Mouse (Mus musculus) megakaryocyte-erythroid progenitor cell, adult 5-6 weeks (primary cell): ENCODE data around the gene Zfp260. TPM values are rescaled to one million over a fixed set of nuclear protein-coding genes. Genes with fewer than 3 reads are reported as not detected.
A peak's percentile ranks its signal among the peaks of the same experiment; 100 is the strongest.
"Not testable (repeated sequence)": the region's sequence is repeated elsewhere in the genome, so short reads cannot be mapped to it uniquely, and the experiment has no call there.

ENCODE experiments used
- ATAC-seq: replicated peaks from 2 replicates; pipeline ENCODE4 v1.8.0; 2016; ENCODE audit warnings: mild to moderate bottlenecking, inconsistent platforms; ENCODE audit not compliant: severe bottlenecking, poor library complexity, low FRiP score, low TSS enrichment
- total RNA-seq, 2 experiments: library from RNA; stranded (forward) in 1 of 2; stranded (reverse) in 1 of 2; fragments of 200-1000, 215-1000 nt in 1 of 2; fragments of >200 nt in 1 of 2; fragmentation: Nextera tagmentation in 1 of 2; gene quantifications; 2 replicates each; pipeline ENCODE4 v1.2.3; 2014 to 2017

Gene Zfp260
- total RNA-seq (2014; fragmentation: Nextera tagmentation): 10.5 and 20.6 TPM in 2 replicates
- 14.0 and 20.1 TPM in 2 replicates for total RNA-seq (2017)

GRCm38 (mm10) chr7:30094646-30095429, at the start of gene Zfp260:
Gene Zfp260 (plus strand): TSS chr7:30094777.
- peak; percentile 62 for ATAC-seq

- ATAC-seq: no peak
Measured at GRCm38 (mm10) chr7:30048126-30048525, 46.5 kb upstream of the Zfp260 start.

DNA sequence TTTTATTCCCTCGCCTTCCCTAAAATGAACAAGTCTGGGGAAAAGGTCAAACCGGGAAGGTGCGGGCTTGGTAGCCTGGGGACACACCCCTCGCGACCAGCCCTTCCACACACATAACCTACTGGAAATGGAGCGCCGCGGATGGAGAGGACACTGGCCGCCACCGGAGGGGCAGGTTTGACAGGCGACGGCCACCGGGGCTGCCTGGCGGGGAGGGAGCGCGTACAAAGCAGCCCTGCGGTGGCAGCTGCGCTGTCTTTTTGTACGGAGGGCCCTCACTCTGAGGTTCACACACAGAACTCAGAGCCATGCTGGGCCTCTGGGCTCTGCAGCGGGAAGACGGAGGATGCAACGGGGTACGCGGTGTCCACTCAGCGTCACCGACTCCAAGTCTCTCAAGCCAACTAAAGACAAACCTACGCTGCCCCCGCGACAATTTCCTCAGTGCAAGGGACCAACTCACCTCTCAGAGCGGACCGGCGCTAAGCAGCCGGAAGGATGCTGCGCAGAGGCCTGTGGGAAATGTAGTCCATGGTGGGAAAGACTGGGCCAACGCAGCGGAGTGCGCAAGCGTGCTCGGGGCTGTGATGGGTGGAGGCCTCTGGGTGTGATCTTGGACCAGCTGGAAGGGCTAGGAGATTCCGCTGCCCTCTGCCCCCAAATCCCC, 43.6 kb upstream of the Zfp260 start, which contains the start of gene Zfp14:
Gene Zfp14 (minus strand): TSS at position 499 of the 667 bp plus-strand sequence.
- ATAC-seq: peak; percentile 99

- ATAC-seq: no peak
Measured at GRCm38 (mm10) chr7:30053591-30053990, 41.0 kb upstream of the Zfp260 start.

DNA sequence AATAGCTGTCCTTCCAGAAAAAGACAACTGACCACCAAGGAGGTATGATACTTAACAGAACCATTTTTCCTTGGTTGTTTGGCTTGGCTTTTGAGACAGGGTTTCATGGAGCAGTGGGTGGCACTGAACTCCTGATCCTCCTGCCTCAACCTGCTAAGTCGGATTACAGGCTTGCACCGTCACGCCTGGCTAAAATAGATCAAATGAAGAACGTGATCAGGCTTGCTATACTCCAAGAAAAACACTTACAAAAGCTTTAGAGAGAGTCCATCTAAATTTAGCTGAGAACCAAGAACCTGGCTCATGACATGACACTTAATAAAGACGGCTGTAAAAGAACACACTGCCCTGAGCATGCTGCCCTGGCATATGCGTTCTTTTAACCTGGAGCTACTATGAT, 34.2 kb upstream of the Zfp260 start:
- no peak for ATAC-seq

- ATAC-seq: 0 out of 2 replicates have a peak, but pooled peaks have one; percentile 61
Measured at GRCm38 (mm10) chr7:30062478-30062877, 32.1 kb upstream of the Zfp260 start.

DNA sequence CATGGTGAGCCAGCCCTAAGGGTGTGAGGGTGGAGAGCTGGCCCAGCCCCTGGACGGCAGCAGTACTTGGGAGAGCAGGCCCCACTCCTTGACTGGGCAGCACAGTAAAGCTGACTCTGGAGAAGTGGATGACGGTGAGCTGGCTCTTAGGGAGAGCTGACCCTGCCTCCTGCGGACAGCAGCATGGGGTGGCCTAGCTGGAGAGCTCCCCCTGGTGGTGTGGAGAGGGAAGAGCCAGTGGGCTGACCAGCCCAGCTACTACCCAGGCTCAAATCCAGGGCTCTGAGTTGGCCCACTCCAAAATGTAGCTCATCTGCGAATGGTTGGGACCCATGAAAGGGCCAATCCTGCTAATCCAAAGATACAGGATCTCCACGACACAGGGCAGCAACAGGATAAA, 30.0 kb upstream of the Zfp260 start:
- no peak for ATAC-seq

DNA sequence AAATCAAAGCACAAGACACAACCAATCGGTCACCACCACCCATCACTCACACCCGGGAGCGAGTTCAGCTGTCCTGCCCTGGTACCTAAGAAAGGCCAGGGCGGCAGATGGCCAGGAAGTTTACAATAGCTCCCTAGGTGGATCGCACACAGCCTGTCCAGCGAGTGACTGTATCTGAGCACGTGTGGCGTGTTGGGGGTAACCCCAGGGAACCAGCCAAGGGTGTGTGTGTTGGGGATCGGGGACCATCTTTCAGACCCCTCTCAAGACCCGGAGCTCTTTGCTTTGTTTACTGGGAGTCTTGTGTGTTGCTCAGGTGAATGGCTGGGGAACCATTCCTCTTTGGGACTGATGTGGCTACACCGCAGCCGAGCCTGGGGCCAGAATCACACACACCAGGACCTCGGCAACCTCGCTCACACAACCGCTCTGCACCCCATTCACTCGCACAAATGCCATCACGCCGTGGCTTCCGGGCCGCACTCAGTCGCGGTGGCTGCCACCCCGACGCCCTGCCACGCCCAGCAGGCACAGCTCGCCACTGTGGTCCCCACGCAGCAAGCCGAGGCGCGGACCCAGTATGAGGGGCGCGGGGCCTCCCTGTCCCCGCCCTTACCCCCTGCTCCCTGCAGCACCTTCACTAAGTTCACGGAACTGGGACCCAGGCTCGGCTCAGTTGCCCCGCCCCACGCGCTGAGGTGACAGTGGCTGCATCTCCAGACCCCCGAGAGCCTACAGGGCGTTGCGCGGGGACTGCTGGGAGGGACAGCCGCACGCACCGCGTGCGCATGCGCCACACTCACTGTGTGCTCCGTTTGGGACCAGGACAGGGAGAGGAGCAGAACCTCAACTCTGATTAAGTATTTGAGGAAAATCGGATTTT, 22.2 kb upstream of the Zfp260 start, which contains the start of gene Zfp82:
Gene Zfp82 (minus strand): TSS at position 755 of the 883 bp plus-strand sequence.
- ATAC-seq: peak; percentile 96

- ATAC-seq: no peak
Measured at GRCm38 (mm10) chr7:30086524-30086923, 8.1 kb upstream of the Zfp260 start.

DNA sequence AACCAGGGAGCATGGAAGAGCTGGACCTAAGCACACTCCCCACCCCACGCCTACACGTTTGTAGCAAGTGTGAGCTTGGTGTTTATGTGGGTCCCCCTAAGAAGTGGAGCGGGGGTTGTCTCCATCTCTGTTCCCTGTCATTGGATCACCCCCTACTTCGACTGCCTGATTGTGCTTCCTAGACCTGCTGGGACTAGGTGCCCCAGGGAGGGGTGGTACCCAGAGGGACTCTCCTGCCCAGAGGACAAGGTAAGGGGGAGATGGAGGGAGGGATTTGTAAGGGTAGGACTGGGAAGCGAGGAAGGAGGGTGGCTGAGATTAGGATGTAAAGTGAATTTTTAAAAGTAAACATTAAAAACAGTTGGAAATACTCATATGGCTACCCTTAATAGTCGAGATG, 5.2 kb upstream of the Zfp260 start:
- ATAC-seq: no peak

- peak; percentile 90 for ATAC-seq
Measured at GRCm38 (mm10) chr7:30090092-30090969, 4.2 kb upstream of the Zfp260 start, which contains the start of the genes Gm26920 and Zfp566. Gene Gm26920 (minus strand): TSS chr7:30090410. Gene Zfp566 (minus strand): TSS chr7:30090527.

DNA sequence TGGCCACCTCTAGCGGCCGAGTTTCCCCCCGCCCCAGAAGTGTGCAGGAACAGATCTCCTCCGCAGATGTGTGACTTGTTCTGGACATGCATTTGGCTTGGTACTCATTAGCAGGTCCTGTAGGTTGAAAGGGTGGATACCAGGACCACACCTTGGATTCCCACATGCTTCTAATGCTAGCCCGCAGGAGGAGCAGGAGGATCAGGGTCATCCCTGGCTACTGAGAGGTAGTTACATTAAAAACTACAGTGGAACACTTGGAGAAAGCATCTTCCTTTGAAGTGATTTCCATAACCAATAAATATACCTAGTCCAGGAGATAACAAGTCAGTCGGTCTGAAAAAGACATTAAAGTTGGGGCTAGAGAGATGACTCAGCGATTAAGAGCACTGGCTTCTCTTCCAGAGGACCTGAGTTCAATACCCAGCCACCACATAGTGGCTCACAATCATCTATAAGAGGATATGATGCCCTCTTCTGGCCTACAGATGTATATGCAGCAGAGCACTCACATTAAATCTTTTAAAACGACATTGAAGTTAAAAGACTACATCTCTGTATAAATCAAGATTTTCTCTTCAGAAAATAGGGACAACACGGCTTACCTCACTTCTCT, 3.5 kb upstream of the Zfp260 start:
- 0 out of 2 replicates have a peak, but pooled peaks have one; percentile 0 for ATAC-seq

DNA sequence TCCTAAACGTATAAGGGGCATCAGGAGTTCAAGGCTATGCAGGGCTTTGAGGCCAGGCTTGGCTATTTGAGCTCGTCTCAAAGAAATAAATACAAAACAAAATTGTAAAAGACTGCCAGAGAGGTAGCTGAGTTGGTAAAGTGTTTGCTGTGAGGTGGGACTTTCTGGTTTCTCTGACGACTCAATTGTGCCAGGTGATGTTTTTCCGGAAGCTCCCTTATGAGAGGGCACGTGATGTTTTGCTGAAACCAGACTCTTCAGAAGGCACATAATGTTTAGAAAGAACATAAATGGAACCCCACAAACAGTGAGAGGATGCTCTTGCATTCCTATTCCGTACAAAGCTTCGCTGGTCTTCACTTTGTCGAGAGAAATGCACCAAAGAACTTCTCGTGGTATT, 1.9 kb upstream of the Zfp260 start:
- ATAC-seq: no peak

DNA sequence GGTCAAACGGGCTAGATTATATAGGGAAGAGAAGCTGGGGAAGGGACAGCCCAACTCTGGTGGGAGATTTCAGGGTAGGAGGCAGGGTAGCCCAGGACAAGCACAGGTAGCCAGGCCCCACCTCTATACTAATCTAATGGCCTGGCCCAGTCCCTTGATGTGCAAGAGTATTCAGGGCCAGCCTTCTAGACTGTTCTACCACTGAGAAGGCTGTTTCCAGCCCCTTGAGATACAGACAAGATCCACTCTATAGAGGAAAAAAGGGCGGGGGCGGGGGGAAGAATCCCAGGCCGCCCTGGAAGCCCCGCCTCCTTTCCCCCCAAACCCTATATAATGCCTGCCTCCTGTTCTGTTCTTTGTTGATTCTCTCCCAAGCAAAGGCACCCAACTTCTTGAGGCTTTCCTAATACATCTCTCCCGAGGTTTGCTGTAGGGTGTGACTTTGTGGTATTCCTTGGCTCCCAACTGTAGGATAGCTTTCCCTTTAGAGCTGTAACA, 610 bp upstream of the Zfp260 start:
- no peak for ATAC-seq

DNA sequence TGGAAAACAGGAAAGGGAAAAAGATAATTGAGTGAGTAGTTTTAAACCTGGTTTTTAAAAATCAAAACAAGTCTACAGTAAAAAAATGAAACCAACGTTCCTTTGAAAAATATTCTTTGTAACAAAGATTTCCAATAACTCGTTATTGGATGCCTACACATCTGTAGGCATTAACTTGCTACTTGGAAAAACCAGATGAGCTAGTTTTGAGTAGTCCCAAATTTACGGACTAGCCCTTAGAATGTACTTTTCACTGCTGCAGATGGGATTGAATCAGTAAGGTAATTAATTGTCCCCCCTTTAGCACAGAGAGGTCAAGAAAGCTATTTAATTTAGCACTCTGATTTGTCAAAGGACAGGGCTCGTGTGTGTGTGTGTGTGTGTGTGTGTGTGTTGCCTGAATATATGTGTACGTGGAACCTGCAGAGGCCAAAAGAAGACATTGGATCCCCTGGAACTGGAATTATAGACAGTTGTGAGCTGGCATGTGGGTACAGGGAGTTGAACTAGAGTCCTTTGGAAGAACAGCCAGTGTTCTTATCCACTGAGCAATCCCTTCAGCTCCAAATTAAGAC, 1.1 kb downstream of the Zfp260 start:
- no peak for ATAC-seq

DNA sequence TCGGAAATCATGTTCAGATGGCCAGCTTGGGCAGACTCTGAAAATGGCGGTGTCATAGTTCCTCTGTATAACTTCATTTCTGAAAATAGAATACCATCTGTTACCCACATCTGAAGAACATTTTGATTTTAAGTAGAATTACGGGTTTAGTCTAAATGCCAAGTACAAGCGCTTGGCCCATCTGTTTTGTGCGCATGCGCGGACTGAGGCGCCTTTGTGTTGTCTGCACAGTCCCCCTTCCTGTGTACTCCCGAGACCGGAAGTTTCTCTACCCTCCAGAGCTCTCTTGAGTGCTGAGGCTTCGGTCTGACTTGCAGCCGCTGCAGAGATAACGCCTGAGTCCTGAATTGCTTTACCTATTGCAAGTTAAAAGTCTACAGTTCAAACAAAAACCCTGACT, 4.7 kb downstream of the Zfp260 start:
- ATAC-seq: no peak

GRCm38 (mm10) chr7:30116076-30116475, 21.5 kb downstream of the Zfp260 start:
- ATAC-seq: no peak

- ATAC-seq: not testable (repeated sequence)
Measured at GRCm38 (mm10) chr7:30117935-30118334, 23.4 kb downstream of the Zfp260 start.
